Mouse (Mus musculus): ENCODE data around the gene Eps8. TPM values are rescaled to one million over a fixed set of nuclear protein-coding genes. Genes with fewer than 3 reads are reported as not detected.

Gene Eps8
- total RNA-seq, 2 experiments from 2014 or later = 12.8 to 14.1 TPM

- intact Hi-C loops (cut with DNase I) = no loop called here
- DNase-seq = no peak
These were observed 113.9 kb downstream of the Eps8 start for GRCm38 (mm10) chr6:137540800-137541199.

- intact Hi-C loops (cut with DNase I) = no loop called here
- DNase-seq = no peak
These were observed 114.3 kb downstream of the Eps8 start for GRCm38 (mm10) chr6:137540346-137540745.

GRCm38 (mm10) chr6:137539219-137539618, 115.5 kb downstream of the Eps8 start:
- intact Hi-C loops (cut with DNase I) = no loop called here
- DNase-seq = no peak

DNA sequence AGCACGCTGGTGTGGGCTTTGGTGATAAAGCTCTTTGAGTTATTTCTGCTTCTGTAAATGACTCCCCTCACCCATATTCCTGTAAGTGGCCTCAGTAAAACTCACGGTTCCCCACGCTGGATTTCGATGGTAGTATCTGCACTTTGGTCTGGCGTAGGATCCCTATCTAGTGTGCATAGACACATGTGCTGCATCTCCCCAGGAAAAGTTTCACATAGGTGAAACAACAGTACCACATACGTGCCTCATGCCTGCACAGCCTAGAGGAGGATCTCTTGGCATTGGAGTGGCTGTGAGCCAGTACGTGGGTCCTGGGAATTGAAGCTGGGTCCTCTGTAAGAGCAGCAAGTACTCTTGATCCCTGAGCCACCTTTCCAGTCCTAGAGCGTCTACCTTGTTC, 121.9 kb downstream of the Eps8 start:
- DNase-seq = no peak

DNA sequence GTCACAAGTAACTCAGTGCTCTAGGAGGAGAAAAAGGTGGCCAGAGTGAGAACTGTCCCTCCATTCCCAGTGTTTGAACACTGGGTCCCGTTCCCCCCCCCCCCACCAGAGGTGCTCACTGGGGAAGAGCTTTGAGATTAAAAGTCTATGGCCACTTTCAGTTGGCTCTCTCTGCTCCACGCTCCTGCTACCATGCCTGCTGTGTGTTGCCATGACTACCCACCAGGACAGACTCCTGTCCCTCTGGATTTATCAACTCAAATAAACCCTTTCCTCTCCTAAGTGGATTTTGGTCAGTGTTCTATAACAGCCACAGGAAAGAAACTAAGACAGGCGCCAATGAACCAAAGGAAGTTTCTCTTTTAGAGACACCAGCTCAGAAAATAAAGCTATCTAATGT, 128.9 kb downstream of the Eps8 start:
- intact Hi-C loops (cut with DNase I) = no loop called here

More for the DNA sequence above, 121.9 kb downstream of the Eps8 start:
- intact Hi-C loops (cut with DNase I) = no loop called here

DNA sequence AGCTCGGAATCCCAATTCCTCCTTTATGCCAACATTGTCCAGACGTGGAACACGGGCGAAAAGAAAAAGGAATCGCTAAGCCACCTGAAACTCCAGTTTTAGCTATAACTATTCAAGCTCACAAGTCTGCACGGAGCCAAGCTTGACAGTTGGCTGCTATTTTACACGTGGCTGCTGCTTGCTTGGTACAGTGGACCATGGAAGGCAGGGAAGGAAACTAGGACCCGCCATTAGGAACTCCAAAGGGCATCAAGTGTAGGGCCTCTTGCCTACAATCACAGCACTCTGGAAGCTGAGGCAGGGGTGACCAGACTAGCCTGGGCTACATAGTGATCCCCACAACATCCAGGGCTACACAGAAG, 134.4 kb downstream of the Eps8 start:
- intact Hi-C loops (cut with DNase I) = no loop called here
- no peak for DNase-seq

More for the DNA sequence above, 128.9 kb downstream of the Eps8 start:
- no peak for DNase-seq

DNA sequence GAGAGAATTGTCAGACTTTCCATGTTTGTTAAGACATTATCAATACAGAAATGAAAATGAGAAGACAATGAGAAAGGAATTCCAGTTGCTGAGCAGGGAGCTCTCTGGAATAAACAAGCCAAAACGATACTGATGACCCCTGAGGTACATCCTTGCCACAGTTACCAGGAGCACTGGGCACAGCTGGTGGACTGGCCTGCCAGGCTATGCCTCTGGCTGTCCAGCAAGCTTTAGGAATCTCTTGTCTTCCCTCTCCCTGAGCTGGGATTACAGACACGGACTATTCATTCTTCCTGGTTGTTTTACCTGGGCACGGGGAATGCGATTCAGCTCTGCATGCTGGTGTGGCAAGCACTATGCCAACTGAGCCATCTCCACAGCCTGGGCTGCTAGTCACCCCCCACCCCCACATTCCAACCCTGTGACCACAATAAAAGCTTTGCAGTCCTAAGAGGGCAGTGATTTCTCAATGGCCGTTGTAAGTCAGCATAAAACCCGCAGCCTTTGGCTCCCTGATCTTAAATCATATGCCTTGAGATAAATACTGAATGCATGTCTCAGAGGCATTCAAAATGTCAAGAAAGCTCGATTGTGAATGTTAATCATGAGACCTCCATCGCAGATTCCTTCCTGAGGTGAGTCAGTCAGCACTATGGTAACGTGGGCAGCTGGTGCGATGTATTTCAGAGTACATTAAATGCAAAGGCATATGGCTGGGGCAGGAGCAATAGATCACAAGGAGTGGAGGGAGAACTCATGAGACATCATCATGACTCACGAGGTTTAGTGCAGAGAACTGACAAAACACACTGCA, 134.9 kb downstream of the Eps8 start:
- DNase-seq = no peak
- intact Hi-C loops (cut with DNase I) = no loop called here

DNA sequence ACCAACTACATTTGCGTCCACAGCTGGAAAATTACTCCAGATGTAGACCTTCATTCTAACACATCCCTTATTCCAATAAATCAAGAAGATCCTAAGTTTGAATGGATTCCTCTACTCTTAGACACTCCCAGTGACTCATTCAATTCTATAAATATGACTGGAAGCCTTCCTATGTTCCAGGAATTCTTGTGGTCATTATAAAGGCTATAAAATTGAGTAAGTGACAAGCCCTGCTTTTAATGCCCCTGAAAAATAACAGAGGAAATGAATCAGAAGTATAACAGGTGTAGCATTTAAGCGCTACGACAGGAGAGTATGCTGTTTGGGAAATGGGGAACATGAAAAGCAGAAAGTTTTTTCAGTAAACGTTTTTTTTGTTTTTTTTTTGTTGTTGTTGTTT, 139.8 kb downstream of the Eps8 start:
- DNase-seq = no peak
- intact Hi-C loops (cut with DNase I) = no loop called here

DNA sequence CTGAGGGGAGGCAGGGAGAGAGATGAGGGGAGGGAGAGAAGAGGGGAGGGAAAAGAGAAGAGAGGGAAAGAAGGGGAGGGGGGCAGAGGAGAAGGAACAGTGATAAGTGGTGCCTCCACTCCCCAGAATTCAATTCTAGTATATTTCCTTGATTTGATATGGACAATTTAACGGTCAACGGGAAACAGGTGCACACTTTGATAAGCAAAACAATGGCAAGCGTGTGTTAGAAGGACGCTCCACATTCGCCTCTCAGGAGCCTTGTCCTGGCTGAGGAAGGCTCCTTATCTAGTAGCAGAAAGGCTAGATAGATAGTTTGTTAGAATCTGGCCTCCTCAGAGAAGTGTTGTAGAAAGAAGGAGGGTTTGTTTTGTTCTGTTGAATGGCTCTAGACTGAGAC, 141.9 kb downstream of the Eps8 start:
- DNase-seq = no peak
- intact Hi-C loops (cut with DNase I) = no loop called here

DNA sequence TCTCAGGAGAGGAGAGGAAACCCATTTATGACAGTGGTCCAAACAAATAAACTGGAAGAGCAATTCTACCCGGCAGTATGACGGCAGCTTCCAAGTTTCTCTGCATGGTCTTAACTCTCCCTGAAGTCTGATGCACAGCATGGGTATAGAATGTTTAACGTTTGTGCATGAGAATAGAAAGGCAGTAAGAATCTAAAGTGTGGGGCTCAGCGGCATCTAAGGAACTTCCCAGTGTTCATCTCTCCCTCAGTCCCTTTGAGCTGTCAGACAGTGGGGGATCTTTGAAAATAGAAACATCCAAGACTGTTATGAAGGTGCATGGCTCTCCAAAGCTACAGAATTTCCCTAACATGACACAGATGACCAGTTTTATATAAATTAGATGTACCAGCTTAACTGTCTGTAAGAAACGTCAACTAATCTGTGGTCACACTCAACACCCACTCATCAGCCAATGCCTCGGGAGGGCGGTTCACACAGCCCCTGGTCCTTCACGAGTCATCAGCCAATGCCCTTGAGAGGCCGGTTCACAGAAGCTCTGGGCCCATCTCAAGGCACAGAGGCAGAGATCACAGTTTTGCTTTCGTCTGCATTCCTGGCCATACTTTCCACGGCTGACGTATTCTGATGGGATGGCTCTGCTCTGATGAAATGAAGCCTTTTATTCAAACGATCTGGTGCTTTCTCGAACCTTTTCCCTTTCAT, 145.2 kb downstream of the Eps8 start:
- intact Hi-C loops (cut with DNase I) = no loop called here
- no peak for DNase-seq

GRCm38 (mm10) chr6:137508936-137509335, 145.7 kb downstream of the Eps8 start:
- intact Hi-C loops (cut with DNase I) = no loop called here
- no peak for DNase-seq

DNA sequence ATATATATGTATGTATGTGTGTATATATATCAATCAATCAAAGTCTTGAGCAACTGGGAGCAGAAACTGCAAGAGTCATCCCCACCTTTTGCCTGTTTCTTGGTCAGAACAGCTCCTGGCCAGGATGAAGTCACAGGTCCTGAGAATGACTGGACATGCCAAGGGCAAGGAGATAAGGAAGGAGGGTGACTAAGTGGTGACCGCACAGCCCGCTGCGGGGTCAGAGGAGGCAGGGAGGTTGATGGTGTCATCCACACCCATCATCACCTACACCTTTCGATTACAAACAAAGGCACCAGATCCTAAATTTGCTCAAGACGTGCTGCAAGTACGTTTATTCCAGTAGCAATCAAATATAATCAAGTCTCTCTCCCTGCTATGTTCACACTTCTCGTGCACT, 148.1 kb downstream of the Eps8 start:
- intact Hi-C loops (cut with DNase I) = no loop called here
- DNase-seq = no peak

DNA sequence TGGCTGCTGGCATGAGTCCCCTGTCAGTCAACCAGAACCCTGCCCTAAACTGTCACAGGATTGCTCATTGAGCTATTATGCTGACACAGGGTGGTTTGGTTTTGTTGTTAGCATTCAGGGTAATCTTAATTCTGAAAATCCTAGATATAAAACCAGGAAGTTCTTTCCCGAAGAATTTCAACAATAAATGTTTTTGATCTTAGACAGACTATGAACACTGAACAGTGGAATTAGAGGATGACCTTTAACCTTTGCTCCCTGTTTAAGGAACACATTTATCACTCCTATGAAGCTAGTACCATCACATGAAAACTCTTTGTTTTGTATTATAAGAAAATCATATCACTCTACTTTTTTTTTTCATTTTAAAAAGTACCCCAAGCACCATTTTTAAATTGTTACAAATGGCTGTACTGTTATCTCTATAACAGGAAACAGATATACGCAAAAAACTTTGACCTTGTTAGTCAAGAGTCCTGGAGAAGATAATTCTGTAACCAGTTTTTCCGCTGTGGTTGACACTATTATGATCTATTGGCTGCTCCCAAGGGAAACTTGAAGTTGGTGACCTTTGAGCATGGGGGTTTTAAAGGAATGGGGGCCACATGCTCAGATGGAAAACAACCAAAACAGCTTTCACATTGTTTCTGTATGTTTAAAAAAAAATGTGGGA, 149.0 kb downstream of the Eps8 start:
- intact Hi-C loops (cut with DNase I) = no loop called here
- no peak for DNase-seq

DNA sequence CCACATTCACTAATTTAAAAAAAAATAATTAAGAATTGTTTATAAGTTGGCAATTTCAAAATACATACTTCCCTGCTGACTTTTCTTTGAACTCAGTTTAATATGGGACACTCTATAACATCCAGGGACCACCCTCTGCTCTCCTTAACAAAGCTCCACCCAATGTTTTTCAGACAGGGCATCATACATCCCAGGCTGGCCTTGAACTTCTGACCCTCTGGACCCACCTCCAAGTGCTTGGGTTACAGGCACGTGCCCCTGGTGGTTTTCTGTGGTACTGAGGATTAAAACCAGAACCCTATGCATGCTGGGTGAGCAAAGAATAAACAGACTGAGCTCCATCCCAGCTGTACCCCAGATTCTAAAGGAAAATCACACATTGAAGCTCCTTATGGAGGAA, 150.6 kb downstream of the Eps8 start:
- intact Hi-C loops (cut with DNase I) = no loop called here
- no peak for DNase-seq

- intact Hi-C loops (cut with DNase I) = no loop called here
These were observed 151.2 kb downstream of the Eps8 start for GRCm38 (mm10) chr6:137503462-137503861.

DNA sequence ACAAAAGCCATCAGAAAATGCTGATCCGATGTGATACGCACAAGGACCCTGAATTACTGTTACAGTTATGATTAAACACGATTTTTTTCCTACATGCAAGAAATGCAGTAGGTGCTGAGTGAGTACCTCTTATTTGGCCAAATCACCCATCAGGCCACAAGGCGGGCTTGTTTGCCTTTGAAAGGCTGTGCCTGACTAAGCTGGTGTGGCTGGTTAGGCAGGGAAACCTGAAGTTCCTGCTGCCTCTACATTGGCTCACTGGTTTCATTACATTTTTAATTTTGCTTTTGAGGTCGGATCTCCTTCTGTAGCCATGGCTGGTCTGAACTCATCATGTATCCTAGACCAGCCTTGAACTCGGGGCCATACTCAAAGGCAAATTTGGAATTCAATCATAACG, 151.7 kb downstream of the Eps8 start:
- no peak for DNase-seq
- intact Hi-C loops (cut with DNase I) = no loop called here

More at GRCm38 (mm10) chr6:137503462-137503861, 151.2 kb downstream of the Eps8 start:
- DNase-seq = no peak

DNA sequence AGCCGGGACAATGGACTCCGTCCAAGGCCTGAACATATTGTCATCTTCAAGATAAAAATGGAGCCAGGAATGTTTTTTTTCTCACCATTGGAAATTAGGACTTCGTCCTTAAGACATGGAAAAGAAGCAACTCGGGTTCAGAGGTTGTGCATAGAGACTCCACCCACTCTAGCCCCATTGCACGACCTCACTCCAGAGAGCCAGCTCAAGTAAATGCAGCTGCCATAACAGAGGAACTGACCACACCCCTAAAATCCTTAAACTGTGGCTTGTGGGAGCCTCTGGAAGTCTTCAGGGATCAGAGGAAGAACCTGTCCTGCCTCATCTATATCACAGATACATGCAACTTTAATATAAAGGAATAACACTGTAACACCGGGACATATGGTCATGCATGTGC, 155.9 kb downstream of the Eps8 start:
- intact Hi-C loops (cut with DNase I) = no loop called here
- DNase-seq = no peak

DNA sequence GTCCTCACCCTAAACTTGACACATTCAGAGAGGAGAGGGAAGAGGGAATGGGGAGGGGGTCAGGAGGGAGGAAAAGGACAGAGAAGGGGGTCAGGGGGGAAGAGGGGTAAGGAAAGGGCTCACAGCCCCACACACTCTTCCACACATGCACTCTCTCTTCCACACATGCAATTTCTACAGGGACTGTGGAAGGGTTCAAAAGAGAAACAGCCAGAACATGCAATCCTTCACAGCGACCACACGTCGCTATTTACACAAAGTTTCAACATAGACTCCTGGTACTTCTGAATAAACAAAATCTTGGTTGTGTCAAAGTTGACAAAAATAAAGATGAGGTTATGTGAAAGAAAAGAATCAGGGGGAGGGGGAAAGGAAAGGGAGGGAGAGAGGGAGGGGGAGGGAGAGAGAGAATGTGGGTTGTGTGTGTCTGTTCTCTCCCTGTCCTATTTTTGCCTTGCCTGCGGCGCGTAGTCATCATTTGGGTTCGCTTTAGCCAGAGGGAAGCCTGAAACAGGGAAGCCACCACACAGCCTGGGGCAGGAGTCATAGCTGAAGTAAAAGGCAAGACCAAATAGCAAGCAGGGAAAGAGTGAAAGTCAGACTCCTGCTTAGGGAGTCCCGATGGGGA, 157.4 kb downstream of the Eps8 start:
- DNase-seq = no peak
- intact Hi-C loops (cut with DNase I) = no loop called here

DNA sequence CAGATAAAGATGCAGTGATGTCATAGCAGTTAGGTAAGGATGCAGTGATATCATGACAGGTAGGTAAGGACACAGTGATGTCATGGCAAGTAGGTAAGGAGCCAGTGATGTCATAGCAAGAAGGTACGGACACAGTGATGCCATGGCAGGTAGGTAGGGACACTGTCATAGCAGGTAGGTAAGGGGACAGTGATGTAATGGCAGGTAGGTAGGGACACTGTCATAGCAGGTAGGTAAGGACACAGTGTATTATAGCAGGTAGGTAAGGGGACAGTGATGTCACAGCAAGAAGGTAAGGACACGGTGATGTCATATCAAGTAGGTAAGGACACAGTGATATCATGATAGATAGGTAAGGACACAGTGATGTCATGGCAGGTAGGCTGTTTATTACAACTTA, 158.1 kb downstream of the Eps8 start:
- intact Hi-C loops (cut with DNase I) = no loop called here
- DNase-seq = no peak

DNA sequence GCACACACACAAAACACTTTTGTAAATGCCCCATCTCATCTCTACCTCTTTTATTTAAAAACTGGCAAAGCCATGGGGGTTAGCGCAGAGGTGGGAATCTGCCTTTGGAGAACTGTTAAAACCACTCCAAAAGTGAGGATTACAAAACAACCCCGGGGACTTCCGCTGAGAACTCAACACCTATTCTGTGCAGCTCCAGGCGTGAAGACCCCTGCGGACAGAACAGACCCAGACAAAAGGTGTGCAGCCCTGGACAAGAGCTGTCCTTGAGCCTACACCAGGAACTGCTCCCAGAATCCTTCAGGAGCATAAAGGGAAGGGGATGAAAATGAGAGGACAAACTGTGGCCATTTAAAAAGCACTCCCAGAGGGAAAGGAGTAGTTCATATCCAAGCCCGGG, 159.4 kb downstream of the Eps8 start:
- intact Hi-C loops (cut with DNase I) = no loop called here
- DNase-seq = no peak

- DNase-seq = no peak
These were observed 159.9 kb downstream of the Eps8 start for GRCm38 (mm10) chr6:137494801-137495200.

More at GRCm38 (mm10) chr6:137494801-137495200, 159.9 kb downstream of the Eps8 start:
- intact Hi-C loops (cut with DNase I) = no loop called here

All from heart, postnatal 36 days (tissue).